Mouse (Mus musculus) intestine, embryonic 15.5 days (tissue): ENCODE measurements around the gene Anks1b. TPM values are rescaled to one million over a fixed set of nuclear protein-coding genes. Genes with fewer than 3 reads are reported as not detected.
A peak's percentile ranks its signal among the peaks of the same experiment; 100 is the strongest.

Experiments
- ATAC-seq: fragments of 200-750 bp; cut with Nextera tagmentation; 2 replicates; pipeline ENCODE4 v1.8.0; 2017; ENCODE audit warnings: moderate TSS enrichment, moderate library complexity
- H3K27ac ChIP-seq: fragments of 300-500 bp; sonication (generic); 2 replicates; pipeline ENCODE4 v1.5.1; 2015; ENCODE audit warnings: mild to moderate bottlenecking, inconsistent platforms
- H3K27me3 ChIP-seq: fragments of 300-500 bp; sonication (generic); replicated peaks from 2 replicates; pipeline ENCODE4 v1.6.1; 2015; ENCODE audit warnings: inconsistent platforms
- H3K36me3 ChIP-seq: fragments of 300-500 bp; sonication (generic); 2 replicates; pipeline ENCODE4 v1.6.1; 2015; ENCODE audit warnings: inconsistent platforms
- H3K4me1 ChIP-seq: fragments of 300-500 bp; sonication (generic); replicated peaks from 2 replicates; pipeline ENCODE4 v1.6.1; 2015; ENCODE audit warnings: inconsistent platforms
- H3K4me2 ChIP-seq: fragments of 300-500 bp; sonication (generic); replicated peaks from 2 replicates; pipeline ENCODE4 v1.6.1; 2015; ENCODE audit warnings: mild to moderate bottlenecking, inconsistent platforms
- H3K4me3 ChIP-seq: fragments of 300-500 bp; sonication (generic); replicated peaks from 2 replicates; pipeline ENCODE4 v1.5.1; 2015; ENCODE audit warnings: inconsistent platforms
- H3K9ac ChIP-seq: fragments of 300-500 bp; sonication (generic); 2 replicates; pipeline ENCODE4 v1.6.1; 2015; ENCODE audit warnings: inconsistent platforms
- H3K9me3 ChIP-seq: fragments of 300-500 bp; sonication (generic); 2 replicates; pipeline ENCODE4 v1.6.1; 2016; ENCODE audit warnings: inconsistent platforms
- WGBS: fragments of 180-500 bp; shearing (Covaris S2); methylation state at CpG from one replicate; pipeline ENCODE4 v1.1.7; 2015; 5-methylcytosine and 5-hydroxymethylcytosine counted together
- polyA plus RNA-seq: library from polyadenylated mRNA; unstranded; fragments of >200 nt; fragmentation: Nextera tagmentation; extraction: Ambion mirVana; gene quantifications from 2 replicates; pipeline ENCODE4 v1.2.1, GENCODE M21; 2015

The Anks1b gene
- polyA plus RNA-seq, 1 experiment from 2014 or later: 0.85 TPM

DNA sequence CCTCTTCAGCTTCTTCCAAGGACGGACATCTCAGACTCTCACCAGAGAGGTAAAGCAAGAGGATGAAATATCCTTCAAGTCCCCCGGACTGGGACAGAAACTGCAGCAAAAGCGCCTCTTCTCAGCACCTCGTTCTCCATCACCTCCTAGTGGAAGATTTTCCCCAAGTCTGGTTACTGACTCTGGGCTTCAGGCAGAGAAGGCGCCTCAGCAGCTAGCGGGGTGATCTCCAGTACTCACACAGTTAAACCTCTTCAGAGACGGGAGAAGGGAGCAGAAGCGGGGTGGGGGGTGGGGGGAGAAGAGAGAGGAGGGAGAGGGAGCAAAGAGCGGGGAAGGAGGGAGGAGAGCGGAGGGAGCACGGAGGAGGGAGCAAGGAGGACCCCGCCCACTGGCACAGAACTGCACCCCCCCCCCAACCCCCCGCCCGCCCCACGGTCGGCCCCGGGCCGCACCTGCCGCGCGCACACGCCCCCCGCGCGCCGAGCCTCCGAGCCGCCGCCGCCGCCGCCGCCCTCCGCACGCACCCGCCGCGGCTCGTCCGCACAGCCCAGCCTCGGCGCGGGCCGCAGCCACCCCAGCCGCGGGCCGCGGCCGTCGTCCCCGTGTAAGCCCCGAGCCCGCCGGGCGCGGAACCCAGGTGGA is 686 bp upstream of the Anks1b start:
- Histone ChIP-seq H3K36me3 (no peaks in the 10 kb centered on the region), H3K4me1 (peaks cover 12% of the 10 kb centered on the region), H3K4me2 (peak overlapping the region; percentile 99), H3K4me3 (peak overlapping the region; percentile 54), H3K9ac (peak overlapping the region; percentile 36), H3K9me3 (no peaks in the 10 kb centered on the region), H3K27me3 (peaks cover 12% of the 10 kb centered on the region), H3K27ac (no peak overlapping the region)
- peak; percentile 84 for ATAC-seq
- WGBS: under 1% methylated on average over 27 of the region's 56 CpGs

DNA sequence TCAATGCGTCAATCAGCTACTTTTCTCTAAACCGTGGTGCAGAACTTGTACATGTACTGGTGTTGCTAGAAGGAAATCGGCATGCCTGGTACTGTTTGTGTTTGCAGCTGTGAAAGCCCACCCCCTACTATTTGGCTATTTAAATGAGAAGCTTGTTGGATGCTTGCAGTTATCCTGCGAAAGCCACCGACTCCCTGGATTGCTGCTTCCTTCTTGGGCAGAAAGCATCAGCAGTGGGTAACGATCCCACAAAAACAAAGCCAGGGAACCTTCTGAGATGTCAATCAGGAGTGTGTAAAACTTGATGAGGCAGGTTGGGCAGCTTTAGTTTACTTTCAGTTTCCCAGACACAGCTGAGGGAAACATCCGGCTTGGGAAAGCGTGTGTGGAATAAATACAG is 727 bp downstream of the Anks1b start:
- Histone ChIP-seq H3K27ac (no peak overlapping the region), H3K9ac (no peak overlapping the region), H3K27me3 (peaks cover 12% of the 10 kb centered on the region), H3K36me3 (no peaks in the 10 kb centered on the region), H3K4me3 (0 out of 2 replicates have a peak overlapping the region, but pooled peaks have one; percentile 54), H3K4me1 (peaks cover 12% of the 10 kb centered on the region), H3K4me2 (peak overlapping the region; percentile 99), H3K9me3 (no peaks in the 10 kb centered on the region)
- 12% methylated on average over 8 of the region's 8 CpGs for whole genome bisulfite sequencing
- no peak for ATAC-seq

GRCm38 (mm10) chr10:89883561-89883960 is 10.3 kb downstream of the Anks1b start:
- H3K27ac ChIP-seq: no peak overlapping the region
- no peaks in the 10 kb centered on the region for H3K4me1 ChIP-seq
- no peak for ATAC-seq
- no peaks in the 10 kb centered on the region for H3K9me3 ChIP-seq
- no peak overlapping the region for H3K4me3 ChIP-seq
- 76% methylated on average over 8 of the region's 8 CpGs for WGBS
- no peaks in the 10 kb centered on the region for H3K27me3 ChIP-seq
- H3K4me2 ChIP-seq: no peak overlapping the region
- H3K36me3 ChIP-seq: no peaks in the 10 kb centered on the region
- H3K9ac ChIP-seq: no peak overlapping the region

- H3K9ac ChIP-seq: no peak overlapping the region
- no peak for ATAC-seq
- H3K27ac ChIP-seq: no peak overlapping the region
- H3K4me1 ChIP-seq: no peaks in the 10 kb centered on the region
- no peak overlapping the region for H3K4me3 ChIP-seq
- no peaks in the 10 kb centered on the region for H3K27me3 ChIP-seq
- no peaks in the 10 kb centered on the region for H3K9me3 ChIP-seq
- WGBS: 69% methylated on average over 7 of the region's 7 CpGs
- H3K4me2 ChIP-seq: no peak overlapping the region
- H3K36me3 ChIP-seq: no peaks in the 10 kb centered on the region
Observed at GRCm38 (mm10) chr10:89902720-89903337, 29.5 kb downstream of the Anks1b start.

DNA sequence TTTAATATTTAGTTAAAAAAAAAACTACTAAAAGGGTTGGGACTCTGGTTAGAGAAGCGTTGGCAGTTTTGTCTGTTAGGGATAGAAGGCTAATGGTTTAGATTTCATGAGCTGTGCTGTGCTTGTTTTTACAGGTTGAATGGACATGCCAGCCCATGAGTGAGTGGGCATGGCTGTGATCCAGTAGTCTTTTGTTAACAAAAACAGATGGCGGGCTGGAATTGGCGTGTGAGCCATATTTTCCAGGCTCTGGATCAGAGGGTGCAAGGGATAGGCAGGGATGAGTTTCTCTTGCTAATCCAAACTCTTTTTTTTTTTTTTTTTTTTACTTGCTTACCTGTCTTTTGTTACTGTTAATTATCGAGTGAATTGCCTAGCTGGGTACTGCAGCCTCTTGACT is 38.6 kb downstream of the Anks1b start:
- no peaks in the 10 kb centered on the region for H3K4me1 ChIP-seq
- H3K27me3 ChIP-seq: no peaks in the 10 kb centered on the region
- no peak overlapping the region for H3K9ac ChIP-seq
- H3K27ac ChIP-seq: no peak overlapping the region
- H3K4me2 ChIP-seq: no peak overlapping the region
- no peaks in the 10 kb centered on the region for H3K36me3 ChIP-seq
- 86% methylated on average over 4 of the region's 4 CpGs for WGBS
- no peak overlapping the region for H3K4me3 ChIP-seq
- no peaks in the 10 kb centered on the region for H3K9me3 ChIP-seq
- no peak for ATAC-seq

DNA sequence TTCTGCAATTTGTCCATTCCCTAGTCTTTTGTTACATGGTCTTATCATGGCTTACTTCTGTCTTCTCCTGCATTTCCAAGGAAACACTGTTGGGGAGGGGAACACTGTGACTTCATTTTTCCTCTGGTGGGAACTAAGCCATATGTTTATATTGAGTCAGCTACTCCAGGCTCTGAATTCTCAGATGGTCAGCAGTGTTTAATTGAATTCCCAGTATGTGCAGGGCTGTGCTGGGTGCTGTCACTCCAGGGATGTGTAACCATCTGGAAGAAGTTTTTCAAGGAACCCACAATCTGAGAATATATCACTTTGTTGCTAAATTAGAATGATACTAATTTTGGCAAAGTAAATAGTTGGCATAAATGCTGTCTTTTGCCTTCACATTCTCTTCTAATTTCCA is 39.9 kb downstream of the Anks1b start:
- Histone ChIP-seq H3K27me3 (no peaks in the 10 kb centered on the region), H3K27ac (no peak overlapping the region), H3K4me2 (no peak overlapping the region), H3K9ac (no peak overlapping the region), H3K4me3 (no peak overlapping the region), H3K9me3 (no peaks in the 10 kb centered on the region), H3K4me1 (no peaks in the 10 kb centered on the region), H3K36me3 (no peaks in the 10 kb centered on the region)
- 0 out of 2 replicates have a peak, but pooled peaks have one; percentile 23 for ATAC-seq

- H3K9me3 ChIP-seq: no peaks in the 10 kb centered on the region
Observed at GRCm38 (mm10) chr10:89917141-89917540, 43.8 kb downstream of the Anks1b start.

DNA sequence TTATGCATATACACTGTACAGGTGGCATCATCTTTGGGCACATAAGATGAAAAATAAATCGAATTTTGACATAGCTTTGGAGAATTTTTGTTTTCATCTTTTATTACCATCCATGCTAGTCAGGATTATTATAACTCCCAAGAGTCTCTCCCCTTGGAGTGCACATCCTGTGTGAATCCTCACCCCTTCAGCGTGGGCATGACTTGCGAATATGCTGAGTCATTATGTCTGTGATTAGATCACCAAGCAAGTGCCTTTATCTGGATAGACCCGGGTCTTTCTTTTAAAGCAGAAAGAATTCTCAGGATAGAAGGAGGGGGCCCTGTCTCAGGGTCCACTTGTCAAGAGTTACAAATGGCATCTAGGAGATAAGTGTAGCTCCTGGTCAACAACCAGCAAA is 48.7 kb downstream of the Anks1b start:
- no peak overlapping the region for H3K27ac ChIP-seq
- no peak overlapping the region for H3K4me3 ChIP-seq
- H3K9me3 ChIP-seq: no peaks in the 10 kb centered on the region; the same call in 1 of the 2 replicates
- no peaks in the 10 kb centered on the region for H3K36me3 ChIP-seq
- no peaks in the 10 kb centered on the region for H3K27me3 ChIP-seq
- 82% methylated on average over 4 of the region's 4 CpGs for WGBS
- no peak overlapping the region for H3K9ac ChIP-seq
- no peak overlapping the region for H3K4me2 ChIP-seq
- no peak for ATAC-seq
- no peaks in the 10 kb centered on the region for H3K4me1 ChIP-seq

More at GRCm38 (mm10) chr10:89917141-89917540, 43.8 kb downstream of the Anks1b start:
- no peak overlapping the region for H3K27ac ChIP-seq
- H3K4me2 ChIP-seq: no peak overlapping the region
- no peaks in the 10 kb centered on the region for H3K4me1 ChIP-seq
- H3K27me3 ChIP-seq: no peaks in the 10 kb centered on the region
- no peaks in the 10 kb centered on the region for H3K36me3 ChIP-seq
- H3K9ac ChIP-seq: no peak overlapping the region
- 81% methylated on average over 1 of the region's 1 CpGs for WGBS
- H3K4me3 ChIP-seq: no peak overlapping the region
- no peak for ATAC-seq

DNA sequence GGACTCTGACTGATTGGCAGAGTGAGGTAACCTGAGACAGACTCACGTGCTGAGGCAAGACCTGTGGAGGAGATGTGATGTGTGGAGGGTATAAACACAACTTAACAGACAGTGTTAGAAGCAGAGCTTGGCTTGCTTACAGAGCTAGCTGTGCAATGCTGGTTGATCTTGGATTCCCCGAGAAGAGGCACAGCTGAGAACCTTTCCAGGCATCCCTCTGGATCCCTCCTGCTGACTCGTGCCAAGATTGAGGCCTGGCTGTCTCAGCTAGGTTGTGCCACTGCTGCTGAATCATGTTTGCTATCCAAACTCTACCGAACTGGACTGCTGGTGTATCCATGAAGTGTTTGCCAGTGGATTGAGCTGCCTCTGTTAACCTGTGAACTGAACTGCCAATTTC is 68.9 kb downstream of the Anks1b start:
- H3K36me3 ChIP-seq: no peaks in the 10 kb centered on the region
- H3K4me1 ChIP-seq: no peaks in the 10 kb centered on the region
- no peak overlapping the region for H3K4me3 ChIP-seq
- H3K9me3 ChIP-seq: no peaks in the 10 kb centered on the region
- H3K4me2 ChIP-seq: no peak overlapping the region
- no peak for ATAC-seq
- no peak overlapping the region for H3K27ac ChIP-seq
- no peaks in the 10 kb centered on the region for H3K27me3 ChIP-seq
- WGBS: 73% methylated on average over 4 of the region's 4 CpGs
- H3K9ac ChIP-seq: no peak overlapping the region

DNA sequence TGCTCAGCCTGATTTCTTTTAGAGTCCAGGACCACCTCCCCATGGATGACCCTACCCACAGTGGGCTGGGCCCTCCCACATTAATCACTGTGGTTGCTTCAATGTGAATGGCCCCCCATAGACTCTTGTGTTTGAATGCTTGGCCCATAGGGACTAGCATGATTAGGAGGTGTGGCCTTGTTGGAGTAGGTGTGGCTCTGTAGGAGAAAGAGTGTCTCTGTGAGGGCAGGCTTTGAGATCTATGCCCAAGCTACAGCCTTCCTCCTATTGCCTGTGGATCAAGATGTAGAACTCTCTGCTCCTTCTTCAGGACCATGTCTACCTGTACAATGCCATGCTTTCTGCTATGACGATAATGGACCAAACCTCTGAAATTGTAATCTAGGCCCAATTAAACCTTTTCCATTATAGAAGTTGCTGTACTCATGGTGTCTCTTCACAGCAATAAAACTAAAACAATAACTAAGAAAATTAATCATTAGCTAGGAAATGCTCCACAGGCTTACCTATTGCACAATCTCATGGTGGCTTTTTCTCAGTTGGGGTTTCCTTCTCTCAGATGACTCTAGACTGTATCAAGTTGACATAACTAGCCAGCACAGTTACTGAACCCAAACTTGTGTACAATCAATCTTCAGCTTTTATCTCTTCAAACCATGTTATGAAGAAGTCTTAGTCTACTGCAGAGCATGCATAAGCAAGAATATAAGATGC is 73.5 kb downstream of the Anks1b start:
- peak; percentile 88 for ATAC-seq
- no peaks in the 10 kb centered on the region for H3K9me3 ChIP-seq
- no peaks in the 10 kb centered on the region for H3K27me3 ChIP-seq
- WGBS: 89% methylated on average over 1 of the region's 1 CpGs
- no peak overlapping the region for H3K4me2 ChIP-seq
- H3K27ac ChIP-seq: no peak overlapping the region
- H3K36me3 ChIP-seq: no peaks in the 10 kb centered on the region
- no peaks in the 10 kb centered on the region for H3K4me1 ChIP-seq
- no peak overlapping the region for H3K9ac ChIP-seq
- H3K4me3 ChIP-seq: no peak overlapping the region

- H3K36me3 ChIP-seq: no peaks in the 10 kb centered on the region
- no peak overlapping the region for H3K9ac ChIP-seq
- WGBS: 76% methylated on average over 4 of the region's 4 CpGs
- no peaks in the 10 kb centered on the region for H3K27me3 ChIP-seq
- H3K4me1 ChIP-seq: no peaks in the 10 kb centered on the region
- no peak for ATAC-seq
- no peak overlapping the region for H3K27ac ChIP-seq
- no peak overlapping the region for H3K4me3 ChIP-seq
- H3K4me2 ChIP-seq: no peak overlapping the region
- no peaks in the 10 kb centered on the region for H3K9me3 ChIP-seq
Observed at GRCm38 (mm10) chr10:89974361-89974760, 101.1 kb downstream of the Anks1b start.

DNA sequence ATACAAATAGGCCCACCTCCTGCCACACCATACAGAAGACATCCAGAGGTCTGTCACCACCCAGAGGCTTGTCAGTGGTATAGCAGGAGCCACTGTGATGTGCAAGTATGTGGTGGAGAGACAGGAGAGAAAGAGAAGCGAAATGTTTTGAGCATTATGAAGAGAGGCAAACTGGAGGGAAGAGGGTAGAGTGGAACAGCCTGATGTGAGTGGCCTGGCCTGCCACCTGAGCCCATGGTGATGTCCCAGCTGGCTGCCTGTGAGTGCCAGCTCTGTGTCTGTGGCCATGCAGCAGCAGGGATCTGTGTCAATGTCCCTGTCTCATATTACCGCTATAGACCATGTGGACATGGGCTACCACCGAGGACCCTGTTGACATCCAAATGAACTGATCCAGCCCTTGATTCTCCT is 102.1 kb downstream of the Anks1b start:
- Histone ChIP-seq H3K4me3 (no peak overlapping the region), H3K9ac (no peak overlapping the region), H3K36me3 (no peaks in the 10 kb centered on the region), H3K4me1 (no peaks in the 10 kb centered on the region), H3K27me3 (no peaks in the 10 kb centered on the region), H3K4me2 (no peak overlapping the region), H3K27ac (no peak overlapping the region), H3K9me3 (no peaks in the 10 kb centered on the region)
- WGBS: 61% methylated on average over 3 of the region's 3 CpGs
- ATAC-seq: no peak
